Mouse (Mus musculus) C2C12 (cell line): Measurements from ENCODE around the gene Snap23. TPM values are rescaled to one million over a fixed set of nuclear protein-coding genes. Genes with fewer than 3 reads are reported as not detected.

Experiments used
- H3K27me3 ChIP-seq: one replicate; pipeline ENCODE4 v1.6.1; 2011; ENCODE audit not compliant: control insufficient read depth, insufficient read depth, insufficient read length
- H3K36me3 ChIP-seq: one replicate; pipeline ENCODE4 v1.6.1; 2011; ENCODE audit not compliant: control insufficient read depth, insufficient read depth
- H3K4me3 ChIP-seq: one replicate; pipeline ENCODE4 v1.5.1; 2011; ENCODE audit warnings: mild to moderate bottlenecking, control low read depth; ENCODE audit not compliant: poor library complexity, insufficient read depth, severe bottlenecking
- H3K79me2 ChIP-seq: one replicate; pipeline ENCODE4 v1.6.1; 2011; ENCODE audit not compliant: control insufficient read depth, insufficient read depth
- H3K79me3 ChIP-seq: one replicate; pipeline ENCODE4 v1.6.1; 2011; ENCODE audit warnings: low read depth, control low read depth
- H3ac ChIP-seq: one replicate; pipeline ENCODE3; 2011; ENCODE audit warnings: low read depth; ENCODE audit not compliant: control insufficient read depth, insufficient read length
- CEBPB ChIP-seq: IDR thresholded peaks from one replicate; pipeline ENCODE4 v1.6.1; 2011; ENCODE audit warnings: low read depth, mild to moderate bottlenecking, control low read depth, moderate library complexity
- CTCF ChIP-seq: IDR thresholded peaks from one replicate; pipeline ENCODE4 v1.5.1; 2011; ENCODE audit not compliant: control insufficient read depth, insufficient read depth, insufficient read length
- FOSL1 ChIP-seq: IDR thresholded peaks from one replicate; pipeline ENCODE4 v1.8.0; 2011; ENCODE audit warnings: mild to moderate bottlenecking, low read length; ENCODE audit not compliant: poor library complexity, insufficient read depth, severe bottlenecking
- MAX ChIP-seq: IDR thresholded peaks from one replicate; pipeline ENCODE4 v1.6.1; 2011; ENCODE audit warnings: mild to moderate bottlenecking, control low read depth
- MYOD1 ChIP-seq: IDR thresholded peaks from one replicate; pipeline ENCODE4 v1.6.1; 2011; ENCODE audit warnings: low read depth; ENCODE audit not compliant: control insufficient read depth, insufficient read length
- MYOG ChIP-seq: IDR thresholded peaks from one replicate; pipeline ENCODE4 v1.6.1; 2011; ENCODE audit not compliant: control insufficient read depth, insufficient read length; ENCODE audit errors: extremely low read depth
- USF1 ChIP-seq: IDR thresholded peaks from one replicate; pipeline ENCODE4 v1.6.1; 2011; ENCODE audit warnings: low read depth, mild to moderate bottlenecking, control low read depth, moderate library complexity
- polyA plus RNA-seq: library from polyadenylated mRNA; unstranded; fragments of >200 nt; fragmentation: generic; extraction: Trizol; gene quantifications from one replicate; pipeline ENCODE4 v1.2.1, GENCODE M21; 2012; ENCODE audit warnings: missing spikeins

Snap23 gene
- polyA plus RNA-seq, 1 experiment, result 9.4 TPM

DNA sequence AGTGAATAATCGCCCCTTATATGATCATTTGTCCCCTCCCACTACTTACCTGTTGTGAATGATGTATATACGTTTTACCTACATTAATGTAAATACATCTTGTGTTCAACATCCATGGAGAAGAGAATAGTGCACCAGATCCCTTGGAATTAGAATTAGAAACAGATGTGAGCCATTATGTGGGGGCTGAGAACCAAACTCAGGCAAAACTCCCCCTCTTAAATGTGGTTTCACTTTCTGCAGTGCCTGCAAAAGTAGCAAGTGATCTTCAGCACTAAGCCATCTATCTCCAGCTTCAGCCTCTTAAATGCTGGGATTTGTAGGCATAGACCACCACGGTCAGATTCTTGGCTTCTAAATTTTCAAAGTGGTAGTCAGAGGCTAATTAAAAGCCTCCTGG is 7.7 kb downstream of the Snap23 start:
- Histone ChIP-seq H3K79me3 (peaks cover 56% of the 10 kb centered on the region), H3K79me2 (peaks cover 96% of the 10 kb centered on the region), H3K36me3 (peaks cover 10% of the 10 kb centered on the region), H3K4me3 (no peak overlapping the region), H3ac (no peak overlapping the region), H3K27me3 (no peaks in the 10 kb centered on the region)
- TF ChIP-seq USF1 (no peak), CEBPB (no peak), MAX (no peak), FOSL1 (no peak), CTCF (no peak), MYOG (no peak), MYOD1 (no peak)

DNA sequence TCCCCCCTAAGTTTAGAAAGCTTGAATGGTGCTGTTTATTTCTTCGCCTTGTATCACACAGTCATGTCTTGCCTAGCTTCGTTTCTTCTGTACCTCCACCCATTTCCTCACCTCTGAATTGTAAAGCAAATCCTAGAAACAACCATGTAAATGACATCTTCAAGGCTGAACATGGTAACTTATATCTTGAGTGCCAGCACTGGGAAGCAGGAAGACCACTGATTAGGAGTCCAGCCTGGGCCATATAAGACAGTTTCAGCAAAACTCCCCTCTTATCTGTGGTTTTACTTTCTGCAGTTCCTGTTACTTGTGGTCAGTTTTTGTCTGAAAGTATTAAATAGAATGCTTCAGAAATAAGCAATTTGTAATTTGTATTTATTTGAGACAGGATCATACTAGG is 8.5 kb downstream of the Snap23 start:
- peaks cover 53% of the 10 kb centered on the region for H3K79me3 ChIP-seq
- no peaks in the 10 kb centered on the region for H3K27me3 ChIP-seq
- H3ac ChIP-seq, result no peak overlapping the region
- H3K79me2 ChIP-seq, result peaks cover 97% of the 10 kb centered on the region
- H3K36me3 ChIP-seq, result peaks cover 7% of the 10 kb centered on the region
- no peak overlapping the region for H3K4me3 ChIP-seq
- TF ChIP-seq CEBPB (no peak), MYOD1 (no peak), CTCF (no peak), MYOG (no peak)

DNA sequence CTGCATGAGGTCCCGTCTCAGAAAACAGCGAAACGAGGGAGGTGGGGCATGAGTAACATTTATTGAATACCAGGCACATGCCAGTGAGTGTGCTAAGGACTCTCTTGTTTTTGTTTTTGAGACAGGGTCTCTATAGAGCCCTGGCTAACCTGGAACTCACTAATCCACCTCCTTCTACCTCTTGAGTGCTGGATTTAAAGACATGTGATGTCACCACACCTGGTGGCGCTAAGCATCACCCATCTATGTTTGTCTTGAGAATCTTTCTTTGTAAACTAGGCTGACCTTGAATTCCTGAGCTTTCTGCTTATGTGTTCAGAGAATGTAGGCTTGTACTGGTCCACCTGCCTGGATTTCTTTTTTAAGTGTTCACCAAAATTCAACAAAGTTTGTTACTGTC is 10.3 kb downstream of the Snap23 start:
- no peak overlapping the region for H3K4me3 ChIP-seq
- H3K79me2 ChIP-seq, result peaks cover 97% of the 10 kb centered on the region
- no peaks in the 10 kb centered on the region for H3K27me3 ChIP-seq
- TF ChIP-seq MAX (no peak), FOSL1 (no peak), CEBPB (no peak), MYOD1 (no peak), MYOG (no peak)
- H3K36me3 ChIP-seq, result no peaks in the 10 kb centered on the region
- H3K79me3 ChIP-seq, result peaks cover 43% of the 10 kb centered on the region
- no peak overlapping the region for H3ac ChIP-seq

DNA sequence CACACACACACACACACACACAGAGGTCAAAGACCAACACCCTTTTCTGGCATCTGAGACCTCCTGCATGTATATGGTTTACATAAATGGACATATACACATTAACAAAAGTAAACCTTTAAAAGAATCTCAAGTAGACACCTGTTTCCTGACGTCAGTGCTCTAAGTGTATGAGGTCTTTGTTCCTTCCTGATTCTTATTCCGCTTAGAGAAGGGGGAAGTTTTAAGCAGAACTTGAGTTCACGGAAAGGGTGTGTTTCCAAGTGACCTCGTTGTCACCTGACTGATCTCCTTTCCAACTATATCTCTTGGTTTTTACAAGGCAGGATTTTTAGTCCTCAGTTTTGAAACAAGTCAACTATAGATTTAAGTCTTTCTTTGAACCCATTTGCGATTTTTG is 10.8 kb downstream of the Snap23 start:
- Histone ChIP-seq H3K36me3 (no peaks in the 10 kb centered on the region), H3K27me3 (no peaks in the 10 kb centered on the region), H3ac (no peak overlapping the region), H3K4me3 (no peak overlapping the region), H3K79me3 (peaks cover 45% of the 10 kb centered on the region), H3K79me2 (peaks cover 97% of the 10 kb centered on the region)
- no peak for TF ChIP-seq CEBPB
- TF ChIP-seq MAX, result no peak
- TF ChIP-seq MYOG, result no peak
- no peak for TF ChIP-seq USF1
- no peak for TF ChIP-seq FOSL1
- TF ChIP-seq MYOD1, result no peak
- no peak for TF ChIP-seq CTCF

DNA sequence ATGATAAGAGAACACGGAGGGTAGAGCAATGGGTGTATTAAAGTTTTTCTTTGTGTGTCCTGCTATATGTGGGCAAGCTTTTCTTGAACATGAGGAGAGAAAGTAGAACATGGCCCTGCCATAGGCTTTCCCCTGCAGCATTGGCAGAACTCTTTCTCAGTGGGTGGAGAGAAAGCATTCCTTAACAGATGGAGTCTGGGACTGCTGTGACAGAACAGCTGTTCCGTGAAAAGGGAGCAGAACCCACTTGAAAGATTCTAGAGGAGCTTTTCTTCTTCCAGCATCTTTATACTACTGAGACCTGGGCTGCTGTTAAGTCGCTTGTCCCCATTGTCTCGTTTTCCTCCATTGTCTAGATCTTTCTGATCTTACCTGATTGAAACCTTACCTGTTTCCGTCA is 22.3 kb downstream of the Snap23 start:
- H3K4me3 ChIP-seq, result no peak overlapping the region
- peaks cover 62% of the 10 kb centered on the region for H3K36me3 ChIP-seq
- H3K79me3 ChIP-seq, result peaks cover 1% of the 10 kb centered on the region
- TF ChIP-seq MYOD1, result no peak
- no peak for TF ChIP-seq USF1
- TF ChIP-seq MYOG, result no peak
- TF ChIP-seq MAX, result no peak
- no peak for TF ChIP-seq CEBPB
- no peak for TF ChIP-seq CTCF
- TF ChIP-seq FOSL1, result no peak
- no peaks in the 10 kb centered on the region for H3K27me3 ChIP-seq
- H3ac ChIP-seq, result no peak overlapping the region
- no peaks in the 10 kb centered on the region for H3K79me2 ChIP-seq

DNA sequence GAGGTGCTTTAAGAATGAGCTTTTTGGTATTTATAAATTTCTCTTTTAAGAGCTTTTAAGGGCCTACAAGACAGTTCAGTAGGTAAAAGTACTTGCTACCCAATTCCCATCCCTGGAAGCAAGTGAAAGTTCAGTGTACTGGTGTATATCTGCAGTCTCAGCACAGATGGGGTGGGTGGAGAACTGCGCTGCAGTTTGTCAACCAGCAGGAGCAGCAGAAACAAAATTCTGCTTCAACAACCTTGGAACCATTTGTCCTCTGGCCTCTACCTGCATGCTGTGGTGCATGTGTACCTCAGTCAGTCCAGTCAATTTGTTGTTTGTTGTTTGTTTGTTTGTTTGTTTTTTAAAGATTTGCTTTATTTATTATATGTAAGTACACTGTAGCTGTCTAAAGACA is 24.8 kb downstream of the Snap23 start:
- no peak for TF ChIP-seq MAX
- TF ChIP-seq CEBPB, result no peak
- no peak for TF ChIP-seq CTCF
- H3K4me3 ChIP-seq, result no peak overlapping the region
- H3K36me3 ChIP-seq, result peaks cover 59% of the 10 kb centered on the region
- no peaks in the 10 kb centered on the region for H3K27me3 ChIP-seq
- no peak overlapping the region for H3ac ChIP-seq
- no peaks in the 10 kb centered on the region for H3K79me2 ChIP-seq
- H3K79me3 ChIP-seq, result no peaks in the 10 kb centered on the region

DNA sequence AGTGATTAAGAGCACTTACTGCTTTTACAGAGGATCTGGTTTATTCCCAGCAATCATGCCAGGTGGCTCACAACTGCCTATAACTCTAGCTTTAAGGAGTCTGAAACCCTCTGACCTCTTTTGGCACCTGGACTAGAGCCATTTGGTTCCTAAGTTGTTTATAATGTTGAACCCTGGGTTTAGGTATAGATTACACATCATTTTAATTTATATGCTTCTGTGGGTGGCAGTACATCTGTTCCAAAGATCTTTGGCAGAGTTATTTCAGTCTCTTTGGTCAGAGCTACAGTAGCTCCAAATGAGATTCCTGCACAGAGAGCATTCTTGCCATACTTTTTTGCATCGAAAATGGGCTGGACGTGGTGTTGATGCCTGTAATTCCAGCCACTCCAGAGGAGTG is 30.3 kb downstream of the Snap23 start:
- peaks cover 69% of the 10 kb centered on the region for H3K36me3 ChIP-seq
- no peak overlapping the region for H3ac ChIP-seq

More for the DNA sequence above, 30.3 kb downstream of the Snap23 start:
- Histone ChIP-seq H3K27me3 (no peaks in the 10 kb centered on the region), H3K79me2 (no peaks in the 10 kb centered on the region), H3K79me3 (no peaks in the 10 kb centered on the region), H3K4me3 (no peak overlapping the region)
- TF ChIP-seq CTCF, result no peak
- TF ChIP-seq MYOG, result no peak
- TF ChIP-seq FOSL1, result no peak
- no peak for TF ChIP-seq USF1
- TF ChIP-seq MYOD1, result no peak
- no peak for TF ChIP-seq MAX
- TF ChIP-seq CEBPB, result no peak
